Mouse (Mus musculus) spleen, adult 2 months (tissue): ENCODE measurements around the gene 3110009E18Rik. TPM values are rescaled to one million over a fixed set of nuclear protein-coding genes. Genes with fewer than 3 reads are reported as not detected.

ENCODE experiments used
- DNase-seq, 2 experiments: peaks; one replicate each; pipeline versions ENCODE4 v3.0.0 to v3.0.0-alpha.2; 2012 to 2021; ENCODE audit warnings: low spot score in 2 of 2, low read depth in 1 of 2
- H3K27ac ChIP-seq: fragments of 200-500 bp; 2 replicates; pipeline ENCODE4 v1.5.1; 2012; ENCODE audit warnings: low read length, inconsistent platforms; ENCODE audit not compliant: insufficient read depth
- H3K27me3 ChIP-seq: fragments of 200-500 bp; 2 replicates; pipeline ENCODE4 v1.6.1; 2012; ENCODE audit warnings: mild to moderate bottlenecking, moderate library complexity, low read length, inconsistent platforms; ENCODE audit not compliant: control insufficient read depth, insufficient read depth
- H3K36me3 ChIP-seq: fragments of 200-500 bp; 2 replicates; pipeline ENCODE4 v1.6.1; 2012; ENCODE audit warnings: mild to moderate bottlenecking, low read length, inconsistent platforms; ENCODE audit not compliant: control insufficient read depth, insufficient read depth
- H3K4me1 ChIP-seq: fragments of 200-500 bp; 2 replicates; pipeline ENCODE4 v1.6.1; 2011; ENCODE audit warnings: inconsistent platforms; ENCODE audit not compliant: control insufficient read depth, insufficient read depth, insufficient read length
- H3K4me3 ChIP-seq: fragments of 200-500 bp; 2 replicates; pipeline ENCODE4 v1.5.1; 2011; ENCODE audit warnings: mild to moderate bottlenecking, inconsistent platforms; ENCODE audit not compliant: insufficient read depth, insufficient read length; ENCODE audit errors: extremely low read depth
- CTCF ChIP-seq: fragments of 200-500 bp; IDR thresholded peaks from 2 replicates; pipeline ENCODE4 v1.5.1; 2011; ENCODE audit warnings: mild to moderate bottlenecking, inconsistent platforms; ENCODE audit not compliant: insufficient read depth, insufficient read length, insufficient replicate concordance; ENCODE audit errors: extremely low read depth
- POLR2A ChIP-seq: fragments of 200-500 bp; IDR thresholded peaks from 2 replicates; pipeline ENCODE4 v1.6.1; 2011; ENCODE audit warnings: low read depth, low read length, inconsistent platforms
- whole genome bisulfite sequencing: fragments of 180-500 bp; shearing (Covaris S2); methylation state at CpG from one replicate; pipeline ENCODE4 v1.1.7; 2018; 5-methylcytosine and 5-hydroxymethylcytosine counted together
- polyA plus RNA-seq: library from polyadenylated mRNA; depleted of rRNA; stranded (reverse); fragments of >200 nt; gene quantifications from 2 replicates; pipeline ENCODE4 v1.2.3, GENCODE M21; 2012

3110009E18Rik gene
- polyA plus RNA-seq, 1 experiment = 1.4 TPM

- Histone ChIP-seq H3K4me1 (peaks cover 8% of the 10 kb centered on the region; the same call in 1 of the 2 replicates), H3K27ac (no peak overlapping the region), H3K4me3 (no peak overlapping the region), H3K36me3 (no peaks in the 10 kb centered on the region), H3K27me3 (no peaks in the 10 kb centered on the region)
- TF ChIP-seq CTCF = no peak
- TF ChIP-seq POLR2A = no peak
- 75% methylated on average over 4 of the region's 4 CpGs for WGBS
- no peak for DNase-seq
Measured at GRCm38 (mm10) chr1:120124839-120125238, 3.9 kb downstream of the 3110009E18Rik start.

DNA sequence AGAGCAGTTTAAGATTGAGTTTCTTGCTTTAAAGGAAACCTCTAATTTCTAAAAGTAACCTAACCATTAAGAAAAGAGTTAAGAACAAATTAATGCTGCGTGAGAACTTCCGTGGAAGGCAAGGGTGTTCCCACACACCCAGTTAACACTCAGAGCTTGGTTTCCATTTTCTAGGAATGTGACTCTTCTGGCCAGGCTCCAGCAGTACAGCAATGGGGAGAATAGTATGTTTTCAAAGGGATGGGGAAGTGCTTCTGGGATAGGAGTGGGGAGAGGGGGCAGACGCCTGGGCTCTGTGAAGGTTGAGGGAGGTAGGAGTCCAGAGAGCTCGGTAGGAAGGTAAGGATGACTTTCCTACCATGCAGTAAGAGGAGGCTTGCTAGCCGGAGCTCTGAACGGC is 4.5 kb downstream of the 3110009E18Rik start:
- H3K36me3 ChIP-seq = no peaks in the 10 kb centered on the region
- no peak for DNase-seq
- H3K27ac ChIP-seq = no peak overlapping the region
- H3K4me1 ChIP-seq = peaks cover 8% of the 10 kb centered on the region; the same call in 1 of the 2 replicates
- no peaks in the 10 kb centered on the region for H3K27me3 ChIP-seq
- 91% methylated on average over 6 of the region's 6 CpGs for WGBS
- TF ChIP-seq POLR2A (no peak), CTCF (no peak)
- no peak overlapping the region for H3K4me3 ChIP-seq

GRCm38 (mm10) chr1:120126318-120126717 is 5.3 kb downstream of the 3110009E18Rik start:
- TF ChIP-seq CTCF (no peak), POLR2A (no peak)
- H3K4me1 ChIP-seq = peaks cover 8% of the 10 kb centered on the region; the same call in 1 of the 2 replicates
- no peaks in the 10 kb centered on the region for H3K27me3 ChIP-seq
- no peak for DNase-seq
- H3K4me3 ChIP-seq = no peak overlapping the region
- 89% methylated on average over 9 of the region's 9 CpGs for WGBS
- no peak overlapping the region for H3K27ac ChIP-seq
- no peaks in the 10 kb centered on the region for H3K36me3 ChIP-seq

GRCm38 (mm10) chr1:120132376-120132775 is 11.4 kb downstream of the 3110009E18Rik start:
- Histone ChIP-seq H3K36me3 (no peaks in the 10 kb centered on the region), H3K27ac (no peak overlapping the region), H3K4me3 (no peak overlapping the region), H3K27me3 (no peaks in the 10 kb centered on the region), H3K4me1 (no peaks in the 10 kb centered on the region)
- no peak for TF ChIP-seq CTCF
- no peak for TF ChIP-seq POLR2A
- DNase-seq = no peak
- 88% methylated on average over 1 of the region's 1 CpGs for WGBS

- WGBS = 85% methylated on average over 7 of the region's 7 CpGs
- Histone ChIP-seq H3K4me1 (no peaks in the 10 kb centered on the region), H3K36me3 (no peaks in the 10 kb centered on the region), H3K4me3 (no peak overlapping the region), H3K27ac (no peak overlapping the region), H3K27me3 (no peaks in the 10 kb centered on the region)
- DNase-seq = no peak
- TF ChIP-seq CTCF (no peak), POLR2A (no peak)
Measured at GRCm38 (mm10) chr1:120135934-120136786, 15.2 kb downstream of the 3110009E18Rik start.

GRCm38 (mm10) chr1:120138923-120139540 is 18.0 kb downstream of the 3110009E18Rik start:
- WGBS = 84% methylated on average over 7 of the region's 7 CpGs
- Histone ChIP-seq H3K36me3 (no peaks in the 10 kb centered on the region), H3K4me3 (no peak overlapping the region), H3K4me1 (no peaks in the 10 kb centered on the region), H3K27me3 (no peaks in the 10 kb centered on the region), H3K27ac (no peak overlapping the region)
- TF ChIP-seq POLR2A (no peak), CTCF (no peak)
- DNase-seq = no peak

DNA sequence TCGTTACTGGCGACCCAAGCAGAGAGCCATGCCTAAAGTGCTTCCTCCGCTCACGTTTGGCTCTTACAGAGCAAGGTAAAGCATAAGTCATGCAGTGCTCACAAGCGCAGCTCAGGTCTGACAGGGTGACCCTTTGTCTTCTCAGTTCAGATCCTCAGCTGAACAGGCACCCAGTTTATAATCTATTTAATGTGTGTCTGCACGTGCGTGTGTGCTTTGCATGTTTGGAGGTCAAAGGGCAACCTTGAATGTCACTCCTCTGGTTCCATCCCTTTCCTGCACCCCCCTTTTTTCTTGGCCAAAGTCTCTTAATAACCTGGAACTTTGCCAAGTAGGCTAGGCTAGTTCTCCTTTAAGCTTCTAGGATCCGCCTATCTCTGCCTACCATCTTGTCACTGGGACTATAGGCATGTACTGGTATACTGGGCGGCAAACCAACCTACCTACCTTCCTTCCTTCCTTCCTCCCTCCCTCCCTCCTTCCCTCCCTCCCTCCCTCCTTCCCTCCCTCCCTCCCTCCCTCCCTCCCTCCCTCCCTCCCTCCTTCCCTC is 19.2 kb downstream of the 3110009E18Rik start:
- DNase-seq = no peak
- no peak for TF ChIP-seq POLR2A
- TF ChIP-seq CTCF = no peak
- H3K36me3 ChIP-seq = no peaks in the 10 kb centered on the region
- 90% methylated on average over 9 of the region's 9 CpGs for WGBS
- peaks cover under 1% of the 10 kb centered on the region; the same call in 1 of the 2 replicates for H3K4me1 ChIP-seq
- no peak overlapping the region for H3K27ac ChIP-seq
- no peaks in the 10 kb centered on the region for H3K27me3 ChIP-seq
- no peak overlapping the region for H3K4me3 ChIP-seq
